Mouse (Mus musculus) gastrocnemius, postnatal 14 days (tissue): ENCODE data around the gene Dst. TPM values are rescaled to one million over a fixed set of nuclear protein-coding genes. Genes with fewer than 3 reads are reported as not detected.

ENCODE experiments used
- microRNA-seq, 2 experiments: library from miRNA; unstranded; fragments of <30 nt; microRNA quantifications; one replicate each; pipeline ENCODE4 v1.2.0; 2021
- total RNA-seq, 2 experiments: library from RNA; stranded (reverse); gene quantifications; 2 replicates each; pipeline ENCODE4 v1.2.3; 2021

Dst gene
- total RNA-seq, 2 experiments from 2014 or later = 121 to 150 TPM

Small RNAs within 50 kb of the gene (microRNA-seq; reads per million reads assigned to microRNA genes)
- 0 reads per million in 2 experiments for gene Mir6896

Other genes with a start within 250 kb of the Dst start
- 1 to 10 TPM; 1.8 to 2.7 TPM for gene Prim2, start 238.4 kb upstream of the Dst start, total RNA-seq
- 1 to 10 TPM; 6.5 to 7.0 TPM for gene Rab23, start 188.3 kb upstream of the Dst start, total RNA-seq
- 10 to 100 TPM; 16.6 to 24.6 TPM for gene Bag2, start 150.4 kb upstream of the Dst start, total RNA-seq
- 10 to 100 TPM; 14.1 TPM for gene Zfp451, start 93.6 kb upstream of the Dst start, total RNA-seq
- 1 to 10 TPM in 1 of 2 experiments, under 1 TPM in 1; 0.60 to 1.1 TPM for gene Bend6, start 409 bp upstream of the Dst start, total RNA-seq